Comparison of ENCODE assay signal across 8 mouse cellular contexts in the genomic region with DNA sequence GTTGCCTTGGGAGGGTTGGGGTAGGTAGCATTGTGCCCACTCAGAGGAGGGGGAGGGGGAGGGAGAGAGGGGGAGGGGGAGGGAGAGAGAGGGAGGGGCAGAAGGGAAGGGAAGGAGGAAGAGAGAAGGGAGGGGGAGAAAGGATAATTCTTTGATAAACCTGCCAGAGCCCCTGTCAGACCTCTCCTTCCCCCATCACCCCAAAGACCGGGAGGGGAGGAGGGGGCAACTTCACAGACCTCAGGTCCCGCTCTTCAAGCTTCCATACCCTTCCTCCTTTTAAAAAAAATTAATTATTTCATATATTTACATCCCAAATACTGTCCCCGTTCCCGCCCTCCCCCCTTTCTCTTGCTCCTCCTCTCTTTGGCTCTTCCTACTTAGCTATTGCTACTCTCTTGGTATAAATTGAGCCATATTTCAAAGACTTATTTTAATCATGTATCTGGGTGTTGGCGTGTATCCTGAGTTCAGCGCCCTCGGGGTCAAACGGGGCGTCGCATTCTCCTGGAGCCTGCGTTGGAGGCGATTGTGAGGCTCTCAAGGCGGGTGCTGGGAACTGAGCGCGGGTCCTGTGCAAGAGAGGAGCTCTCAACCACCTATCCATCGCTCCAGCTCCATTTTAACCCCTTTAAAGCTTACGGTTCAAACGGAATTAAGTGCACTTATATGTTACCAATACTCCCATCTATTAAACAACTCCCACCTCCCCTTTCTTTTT. TPM values are rescaled to one million over a fixed set of nuclear protein-coding genes. Genes with fewer than 3 reads are reported as not detected.
DNase-seq lines count a peak whose midpoint lies in the region; ATAC-seq and TF ChIP-seq lines count a peak whose summit lies in the region.

No protein-coding gene starts in this region.

- no peaks in the 10 kb centered on the region; the same call in 1 of the 2 replicates for H3K9me3 ChIP-seq in forebrain, embryonic 14.5 days (replicated peaks; ENCODE audit: control insufficient read depth, low read length)
- H3K9me3 ChIP-seq in liver, embryonic 14.5 days (ENCODE audit: control insufficient read depth, low read length) = no peaks in the 10 kb centered on the region

- TF ChIP-seq CTCF in cerebellum, adult 2 months (IDR thresholded peaks at IDR 0.05; ENCODE audit: borderline replicate concordance, insufficient read depth, low read depth, low read length) = no peak
- no peak for TF ChIP-seq CTCF in liver, embryonic 14.5 days (IDR thresholded peaks at IDR 0.05; ENCODE audit: low read depth)

- 81% methylated on average over 18 of the region's 18 CpGs for WGBS in cerebellum, adult 2 months
- WGBS in forebrain, embryonic 14.5 days = 78% methylated on average over 18 of the region's 18 CpGs
- WGBS in liver, embryonic 14.5 days (ENCODE audit: insufficient replicate concordance) = 71% methylated on average over 18 of the region's 18 CpGs

- TF ChIP-seq POLR2A in cerebellum, adult 2 months (IDR thresholded peaks at IDR 0.05; ENCODE audit: borderline replicate concordance, insufficient read depth, low read length) = no peak

- DNase-seq in cerebellum, adult 2 months = peak in 1 of 2 experiments; percentile 27
- no peak for DNase-seq in cerebellum, adult 8-10 months
- DNase-seq in A20 (ENCODE audit: low read depth, low spot score) = peak; percentile 21
- peak; percentile 33 for DNase-seq in forebrain, embryonic 14.5 days (ENCODE audit: low spot score)
- DNase-seq in liver, embryonic 14.5 days (ENCODE audit: low read depth in 3 of 3, low spot score in 3 of 3) = no peak
- DNase-seq in layer of hippocampus, postnatal 25 days (ENCODE audit: extremely low spot score in 1 of 2, low spot score in 1 of 2) = no peak
- no peak for DNase-seq in thymus, postnatal 14 days

- H3K36me3 ChIP-seq in forebrain, embryonic 14.5 days (ENCODE audit: control insufficient read depth, insufficient read depth, low read length) = no peaks in the 10 kb centered on the region
- H3K36me3 ChIP-seq in liver, embryonic 14.5 days (replicated peaks; ENCODE audit: control insufficient read depth, insufficient read depth, low read depth) = no peaks in the 10 kb centered on the region

- no peak for TF ChIP-seq EP300 in liver, embryonic 14.5 days (IDR thresholded peaks at IDR 0.05; ENCODE audit: low read depth)

- ATAC-seq in forebrain, embryonic 14.5 days = no peak
- no peak for ATAC-seq in liver, embryonic 14.5 days (ENCODE audit: insufficient read depth)
- no peak for ATAC-seq in CD4-positive, CD25-positive, alpha-beta regulatory T cell, adult 4 months

- H3K27me3 ChIP-seq in cerebellum, adult 2 months (ENCODE audit: control insufficient read depth, insufficient read depth, low read length) = no peaks in the 10 kb centered on the region
- H3K27me3 ChIP-seq in forebrain, embryonic 14.5 days (replicated peaks; ENCODE audit: control insufficient read depth, insufficient read depth, low read length) = no peaks in the 10 kb centered on the region
- no peaks in the 10 kb centered on the region for H3K27me3 ChIP-seq in liver, embryonic 14.5 days (ENCODE audit: control insufficient read depth, insufficient read depth, low read length)

- no peaks in the 10 kb centered on the region for H3K4me1 ChIP-seq in cerebellum, adult 2 months (ENCODE audit: control insufficient read depth, insufficient read depth, low read length)
- H3K4me1 ChIP-seq in forebrain, embryonic 14.5 days (ENCODE audit: control insufficient read depth, insufficient read depth, low read length) = no peaks in the 10 kb centered on the region
- peaks cover 0 to 9% of the 10 kb centered on the region in 2 experiments; a peak in 2 of 4 replicates for H3K4me1 ChIP-seq in liver, embryonic 14.5 days (replicated peaks; ENCODE audit: control insufficient read depth in 2 of 2, insufficient read depth in 2 of 2, low read length in 1 of 2)

- H3K4me2 ChIP-seq in forebrain, embryonic 14.5 days (ENCODE audit: low read length) = peak overlapping the region; percentile 46
- H3K4me2 ChIP-seq in liver, embryonic 14.5 days (ENCODE audit: low read depth) = peak overlapping the region; percentile 69

- peak overlapping the region; percentile 57; the same call in 1 of the 2 replicates for H3K27ac ChIP-seq in cerebellum, adult 2 months (ENCODE audit: insufficient read depth, low read length)
- peak overlapping the region; percentile 89 for H3K27ac ChIP-seq in forebrain, embryonic 14.5 days (ENCODE audit: low read depth, low read length)
- no peak overlapping the region for H3K27ac ChIP-seq in liver, embryonic 14.5 days

- H3K9ac ChIP-seq in forebrain, embryonic 14.5 days (ENCODE audit: low read length) = peak overlapping the region; percentile 63; the same call in 1 of the 2 replicates
- no peak overlapping the region for H3K9ac ChIP-seq in liver, embryonic 14.5 days (replicated peaks)

- peak overlapping the region; percentile 56 for H3K4me3 ChIP-seq in cerebellum, adult 2 months (replicated peaks; ENCODE audit: insufficient read depth, low read depth, low read length)
- H3K4me3 ChIP-seq in forebrain, embryonic 14.5 days (ENCODE audit: low read depth, low read length) = peak overlapping the region; percentile 40
- peak overlapping the region; percentile 55 to 62 for H3K4me3 ChIP-seq in liver, embryonic 14.5 days (ENCODE audit: insufficient read depth in 1 of 2, low read depth in 2 of 2, low read length in 2 of 2)

RNA-seq across cellular contexts. Expression of a gene that starts 34.8 kb away (rescaled TPM):
- polyA plus RNA-seq in cerebellum, adult 2 months (2012; rRNA removed) = 12.5 and 13.5 TPM in 2 replicates
- polyA plus RNA-seq in forebrain, embryonic 14.5 days (2014; fragmentation: Nextera tagmentation; extraction: Ambion mirVana) = 8.6 and 12.7 TPM in 2 replicates
- polyA plus RNA-seq in liver, embryonic 14.5 days (2012; rRNA removed) = 17.4 and 26.7 TPM in 2 replicates
- polyA plus RNA-seq in liver, embryonic 14.5 days (2014; fragmentation: Nextera tagmentation; extraction: Ambion mirVana) = 26.2 and 29.6 TPM in 2 replicates
- polyA plus RNA-seq in CD4-positive, CD25-positive, alpha-beta regulatory T cell, adult 4 months (2017; shearing (Covaris generic)) = 1 to 10 TPM; 2.1 to 2.5 TPM
- total RNA-seq in layer of hippocampus, postnatal 25 days (2021) = 10 to 100 TPM in 1 of 2 experiments, 1 to 10 TPM in 1; 9.0 to 10.7 TPM

RNA-seq across cellular contexts. Expression of a gene that starts 45.5 kb away (rescaled TPM):
- 180 and 186 TPM in 2 replicates for polyA plus RNA-seq in cerebellum, adult 2 months (2012; rRNA removed)
- 1,219 and 1,258 TPM in 2 replicates for polyA plus RNA-seq in forebrain, embryonic 14.5 days (2014; fragmentation: Nextera tagmentation; extraction: Ambion mirVana)
- polyA plus RNA-seq in liver, embryonic 14.5 days (2012; rRNA removed) = 63.4 and 176 TPM in 2 replicates
- polyA plus RNA-seq in liver, embryonic 14.5 days (2014; fragmentation: Nextera tagmentation; extraction: Ambion mirVana) = 553 and 555 TPM in 2 replicates
- 100 to 1,000 TPM; 359 to 760 TPM for polyA plus RNA-seq in CD4-positive, CD25-positive, alpha-beta regulatory T cell, adult 4 months (2017; shearing (Covaris generic))
- total RNA-seq in layer of hippocampus, postnatal 25 days (2021) = 100 to 1,000 TPM; 139 to 159 TPM

RNA-seq across cellular contexts. Expression of a gene that starts 45.6 kb away (rescaled TPM):
- polyA plus RNA-seq in cerebellum, adult 2 months (2012; rRNA removed) = 29.8 and 31.8 TPM in 2 replicates
- polyA plus RNA-seq in forebrain, embryonic 14.5 days (2014; fragmentation: Nextera tagmentation; extraction: Ambion mirVana) = 57.5 and 59.9 TPM in 2 replicates
- 6.8 and 8.9 TPM in 2 replicates for polyA plus RNA-seq in liver, embryonic 14.5 days (2012; rRNA removed)
- 18.6 and 22.8 TPM in 2 replicates for polyA plus RNA-seq in liver, embryonic 14.5 days (2014; fragmentation: Nextera tagmentation; extraction: Ambion mirVana)
- 10 to 100 TPM; 38.6 to 42.6 TPM for polyA plus RNA-seq in CD4-positive, CD25-positive, alpha-beta regulatory T cell, adult 4 months (2017; shearing (Covaris generic))
- total RNA-seq in layer of hippocampus, postnatal 25 days (2021) = 10 to 100 TPM; 35.7 to 36.3 TPM

Comparison
In these comparisons a context has a peak if more than half of its experiments do, and no peak if none do; other contexts are left out.
1. DNase-seq: peak in A20 (single experiment) and forebrain, embryonic 14.5 days (single experiment); none in cerebellum, adult 8-10 months (single experiment), liver, embryonic 14.5 days (0 of 3), layer of hippocampus, postnatal 25 days (0 of 2) and thymus, postnatal 14 days (single experiment).
2. Peak in every context shown above with its lines, with median percentiles within 50 percentile points of each other: H3K4me3 ChIP-seq.